Mouse (Mus musculus): ENCODE data around the gene Gpr153.

Gene Gpr153

GRCm38 (mm10) chr4:152264867-152265568 is 9.0 kb upstream of the Gpr153 start:
- in situ Hi-C loops (cut with MboI; ENCODE audit: low sequenced_read_pairs) = no loop called here

DNA sequence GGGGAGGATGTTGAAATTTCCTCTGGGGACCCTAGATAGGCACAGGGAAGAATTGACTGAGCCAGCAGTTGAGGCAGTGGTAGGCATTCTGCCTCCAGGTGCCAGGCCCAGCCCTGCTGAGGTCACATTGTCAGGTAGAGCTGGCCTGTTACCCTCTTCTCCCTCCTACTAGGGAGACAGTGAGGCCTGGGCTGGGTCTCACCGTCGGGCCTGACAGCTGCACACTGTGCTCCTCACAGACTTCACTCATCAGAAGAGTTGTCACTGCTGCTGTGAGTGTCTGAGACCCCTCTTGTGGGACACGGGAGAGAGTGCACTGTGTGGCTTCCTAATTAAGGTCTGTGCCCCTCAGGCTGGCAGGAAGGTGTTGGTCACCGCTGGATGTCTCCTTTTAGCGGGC is 8.2 kb upstream of the Gpr153 start:
- in situ Hi-C loops (cut with MboI; ENCODE audit: low sequenced_read_pairs) = no loop called here

DNA sequence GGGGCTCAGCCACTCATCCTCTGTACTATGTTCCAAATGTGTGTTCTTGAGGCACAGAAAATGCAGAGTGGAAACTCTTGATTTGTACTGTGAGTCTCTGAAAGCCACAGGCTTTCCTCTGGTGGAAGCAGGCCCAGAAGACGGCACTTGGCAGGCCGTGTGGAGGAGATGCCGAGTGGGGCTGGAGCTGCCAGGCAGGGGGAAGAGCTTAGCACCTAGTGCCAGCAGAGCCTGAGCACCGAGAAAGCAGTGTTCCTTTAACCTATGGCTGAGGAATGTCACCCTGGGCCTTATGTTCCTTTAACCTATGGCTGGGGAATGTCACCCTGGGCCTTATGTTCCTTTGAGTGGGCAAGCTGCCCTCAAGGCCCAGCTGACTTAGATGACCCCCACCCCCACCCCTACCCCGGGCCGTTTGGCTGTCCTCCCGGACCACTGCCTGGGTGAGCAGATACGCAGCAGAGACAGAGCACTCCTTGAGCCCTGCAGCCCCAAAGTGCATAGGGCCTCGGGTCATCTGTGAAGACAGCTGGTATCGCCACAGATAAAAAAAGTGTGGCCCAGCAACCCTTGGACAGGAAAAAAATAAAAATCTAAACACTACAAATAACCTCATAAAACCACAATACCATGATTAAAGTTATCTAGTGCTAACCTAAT is 7.7 kb upstream of the Gpr153 start:
- in situ Hi-C loops (cut with MboI; ENCODE audit: low sequenced_read_pairs) = no loop called here

- in situ Hi-C loops (cut with MboI; ENCODE audit: low sequenced_read_pairs) = no loop called here
Measured at GRCm38 (mm10) chr4:152267748-152268369, 6.2 kb upstream of the Gpr153 start.

DNA sequence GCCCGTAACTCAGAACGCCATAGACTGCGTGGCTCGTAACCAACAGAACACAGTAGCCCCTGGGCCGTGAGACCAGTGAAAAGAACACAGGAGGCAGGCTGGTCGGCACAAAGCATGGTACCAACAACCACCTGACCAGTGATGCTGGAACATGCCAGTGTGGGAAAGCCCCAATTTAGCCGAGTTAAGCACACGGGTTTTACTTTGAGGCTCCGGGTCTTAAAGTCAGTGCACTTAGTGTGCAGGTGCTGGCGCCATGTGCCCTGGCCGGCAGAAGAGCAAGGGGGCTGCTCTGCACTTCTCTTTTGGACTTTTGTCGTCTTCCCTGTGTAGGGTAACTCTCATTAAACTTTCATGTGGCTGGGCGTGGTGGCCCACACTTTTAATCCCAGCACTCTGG is 4.1 kb upstream of the Gpr153 start:
- in situ Hi-C loops (cut with MboI; ENCODE audit: low sequenced_read_pairs) = no loop called here

DNA sequence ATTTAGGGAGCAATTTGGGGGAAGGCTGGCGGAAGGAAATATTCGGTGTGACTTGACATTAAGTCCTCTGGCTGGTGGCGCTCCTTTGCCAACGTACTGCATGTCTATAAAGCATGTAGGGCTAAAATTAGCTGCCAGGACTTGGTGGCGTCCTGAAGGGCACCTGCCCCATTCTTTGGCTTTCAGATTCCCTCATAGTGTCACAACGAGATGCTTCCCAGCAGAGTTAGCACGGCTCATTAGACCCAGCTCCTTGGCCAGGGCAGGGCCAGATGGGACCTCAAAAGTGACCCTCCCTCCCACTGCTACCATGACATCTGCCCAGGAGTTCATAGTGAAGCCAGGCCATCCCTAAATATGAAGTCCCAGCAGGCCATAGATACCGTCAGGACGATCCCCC is 3.4 kb upstream of the Gpr153 start:
- in situ Hi-C loops (cut with MboI; ENCODE audit: low sequenced_read_pairs) = no loop called here

- in situ Hi-C loops (cut with MboI; ENCODE audit: low sequenced_read_pairs) = no loop called here
Measured at GRCm38 (mm10) chr4:152271334-152271733, 2.7 kb upstream of the Gpr153 start.

GRCm38 (mm10) chr4:152272006-152272405 is 2.0 kb upstream of the Gpr153 start:
- in situ Hi-C loops (cut with MboI; ENCODE audit: low sequenced_read_pairs) = no loop called here

- in situ Hi-C loops (cut with MboI; ENCODE audit: low sequenced_read_pairs) = no loop called here
Measured at GRCm38 (mm10) chr4:152272449-152273049, 1.5 kb upstream of the Gpr153 start.

- in situ Hi-C loops (cut with MboI; ENCODE audit: low sequenced_read_pairs) = no loop called here
Measured at GRCm38 (mm10) chr4:152273191-152273590, 841 bp upstream of the Gpr153 start.

DNA sequence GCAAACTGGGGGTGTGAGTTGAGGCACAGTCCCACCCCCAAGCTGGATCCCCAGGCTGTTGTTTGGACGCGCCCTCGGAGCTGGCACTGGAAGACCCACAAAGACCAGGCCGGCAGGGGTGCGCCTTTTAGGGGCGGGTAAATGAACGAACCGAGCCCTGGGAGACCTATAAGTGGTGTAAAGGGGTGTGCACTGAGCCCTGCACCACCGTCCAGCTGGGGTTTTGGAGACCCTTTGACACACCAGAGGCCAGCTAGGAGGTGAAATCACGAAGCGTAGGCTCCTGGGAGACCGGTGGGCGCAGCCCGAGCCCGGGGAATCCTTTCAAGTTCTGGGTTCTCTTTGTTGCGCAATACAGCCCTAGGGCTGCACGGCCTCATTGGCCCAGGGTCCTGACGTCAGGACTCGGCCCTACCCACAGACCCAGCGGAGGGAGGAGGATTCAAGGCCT is 674 bp downstream of the Gpr153 start:
- in situ Hi-C loops (cut with MboI; ENCODE audit: low sequenced_read_pairs) = no loop called here

DNA sequence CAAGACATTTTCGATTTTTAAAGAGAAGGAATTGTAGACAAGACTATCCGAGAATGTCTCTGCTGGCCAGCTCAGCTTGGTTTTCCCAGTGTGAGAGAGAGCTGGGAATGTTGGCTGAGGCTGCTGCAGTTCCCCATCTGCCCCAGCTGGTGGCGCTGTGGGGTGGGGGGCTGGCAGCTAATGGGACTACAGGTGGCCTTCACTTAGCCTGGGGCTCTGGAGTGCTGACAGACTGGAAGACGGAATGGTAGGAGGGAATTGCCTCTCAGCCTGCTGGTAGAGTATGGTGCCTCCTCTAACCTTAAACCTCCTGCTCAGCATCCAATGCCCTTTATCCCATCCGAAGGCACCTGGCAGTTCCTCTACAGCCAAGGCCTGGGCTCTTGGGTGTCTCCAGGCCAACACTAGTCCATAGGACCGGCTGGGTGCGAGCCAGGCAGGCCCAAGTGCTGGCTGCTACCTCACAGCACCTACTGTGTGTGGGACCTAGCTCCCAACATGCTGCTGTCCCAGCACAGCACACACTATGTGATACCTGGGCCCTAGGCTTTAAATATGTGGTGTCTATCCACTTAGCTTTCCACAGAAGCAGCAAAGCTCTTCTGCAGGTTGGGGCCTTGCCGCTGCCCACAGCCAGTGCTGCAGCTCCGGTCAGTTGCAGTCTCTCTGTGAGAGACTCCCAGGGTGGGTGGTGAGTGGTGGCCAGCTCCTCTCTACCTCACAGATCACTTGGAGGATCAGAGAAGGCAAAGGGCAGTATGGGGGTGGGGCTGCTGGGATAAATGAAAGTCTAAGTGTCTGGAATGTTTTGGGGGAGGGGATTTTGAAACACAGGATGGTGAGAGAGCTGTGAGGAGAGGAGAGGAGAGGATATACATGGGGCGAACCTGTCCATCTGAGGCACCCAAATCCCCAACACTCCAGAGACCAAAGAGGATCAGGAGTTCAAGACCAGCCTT is 2.6 kb downstream of the Gpr153 start:
- in situ Hi-C loops (cut with MboI; ENCODE audit: low sequenced_read_pairs) = no loop called here

GRCm38 (mm10) chr4:152277916-152278315 is 3.9 kb downstream of the Gpr153 start:
- in situ Hi-C loops (cut with MboI; ENCODE audit: low sequenced_read_pairs) = no loop called here

DNA sequence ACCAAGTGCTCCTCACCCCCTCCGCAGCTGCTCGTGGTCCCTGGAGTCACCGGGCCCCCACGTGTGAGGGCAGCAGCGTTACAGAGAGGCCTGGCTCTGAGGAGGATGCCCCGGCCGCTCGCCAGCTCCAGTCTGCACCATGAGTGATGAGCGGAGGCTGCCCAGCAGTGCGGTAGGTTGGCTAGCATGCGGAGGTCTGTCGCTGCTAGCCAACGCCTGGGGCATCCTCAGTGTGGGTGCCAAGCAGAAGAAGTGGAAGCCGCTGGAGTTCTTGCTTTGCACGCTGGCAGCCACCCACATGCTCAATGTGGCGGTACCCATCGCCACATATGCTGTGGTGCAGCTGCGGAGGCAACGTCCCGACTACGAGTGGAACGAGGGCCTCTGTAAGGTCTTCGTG is 5.0 kb downstream of the Gpr153 start:
- in situ Hi-C loops (cut with MboI; ENCODE audit: low sequenced_read_pairs) = no loop called here

- in situ Hi-C loops (cut with MboI; ENCODE audit: low sequenced_read_pairs) = no loop called here
Measured at GRCm38 (mm10) chr4:152281601-152282000, 7.6 kb downstream of the Gpr153 start.

- in situ Hi-C loops (cut with MboI; ENCODE audit: low sequenced_read_pairs) = no loop called here
Measured at GRCm38 (mm10) chr4:152282721-152283120, 8.7 kb downstream of the Gpr153 start.

- in situ Hi-C loops (cut with MboI; ENCODE audit: low sequenced_read_pairs) = no loop called here
Measured at GRCm38 (mm10) chr4:152283186-152283950, 9.3 kb downstream of the Gpr153 start.

GRCm38 (mm10) chr4:152285505-152285904 is 11.5 kb downstream of the Gpr153 start:
- in situ Hi-C loops (cut with MboI; ENCODE audit: low sequenced_read_pairs) = no loop called here

GRCm38 (mm10) chr4:152286183-152286582 is 12.2 kb downstream of the Gpr153 start:
- in situ Hi-C loops (cut with MboI; ENCODE audit: low sequenced_read_pairs) = no loop called here

GRCm38 (mm10) chr4:152286887-152287286 is 12.9 kb downstream of the Gpr153 start:
- in situ Hi-C loops (cut with MboI; ENCODE audit: low sequenced_read_pairs) = no loop called here

All from CH12F3 (cell line).